Mouse (Mus musculus): Measurements from ENCODE around the gene Gpx3. TPM values are rescaled to one million over a fixed set of nuclear protein-coding genes. Genes with fewer than 3 reads are reported as not detected.

Gene Gpx3
- total and polyA plus RNA-seq, 3 experiments: 256 to 729 (median 580) TPM

- DNase-seq: no peak
Observed at GRCm38 (mm10) chr11:54911671-54912502, 9.6 kb downstream of the Gpx3 start.

GRCm38 (mm10) chr11:54912503-54913316, 10.5 kb downstream of the Gpx3 start:
- DNase-seq: peak; percentile 57

- peak; percentile 66 for DNase-seq
Observed at GRCm38 (mm10) chr11:54913841-54914240, 11.6 kb downstream of the Gpx3 start.

GRCm38 (mm10) chr11:54917461-54917860, 15.2 kb downstream of the Gpx3 start:
- peak; percentile 60 for DNase-seq

- no peak for DNase-seq
Observed at GRCm38 (mm10) chr11:54918273-54918672, 16.0 kb downstream of the Gpx3 start.

GRCm38 (mm10) chr11:54920127-54920972, 18.1 kb downstream of the Gpx3 start:
- no peak for DNase-seq

GRCm38 (mm10) chr11:54920973-54921580, 18.8 kb downstream of the Gpx3 start:
- DNase-seq: no peak

GRCm38 (mm10) chr11:54921798-54922197, 19.5 kb downstream of the Gpx3 start:
- no peak for DNase-seq

- DNase-seq: no peak
Observed at GRCm38 (mm10) chr11:54922488-54922887, 20.2 kb downstream of the Gpx3 start.

GRCm38 (mm10) chr11:54924145-54924544, 21.9 kb downstream of the Gpx3 start:
- DNase-seq: no peak

- peak; percentile 79 for DNase-seq
Observed at GRCm38 (mm10) chr11:54927346-54928140, 25.3 kb downstream of the Gpx3 start.

- DNase-seq: no peak
Observed at GRCm38 (mm10) chr11:54928219-54928618, 26.0 kb downstream of the Gpx3 start.

GRCm38 (mm10) chr11:54928886-54929285, 26.6 kb downstream of the Gpx3 start:
- DNase-seq: no peak

- no peak for DNase-seq
Observed at GRCm38 (mm10) chr11:54929290-54929689, 27.0 kb downstream of the Gpx3 start.

GRCm38 (mm10) chr11:54929744-54930143, 27.5 kb downstream of the Gpx3 start:
- no peak for DNase-seq

- no peak for DNase-seq
Observed at GRCm38 (mm10) chr11:54930318-54930979, 28.2 kb downstream of the Gpx3 start.

- DNase-seq: peak; percentile 48
Observed at GRCm38 (mm10) chr11:54931405-54932093, 29.3 kb downstream of the Gpx3 start.

GRCm38 (mm10) chr11:54932540-54932939, 30.3 kb downstream of the Gpx3 start:
- DNase-seq: peak; percentile 56

- DNase-seq: peak; percentile 77
Observed at GRCm38 (mm10) chr11:54934198-54934597, 31.9 kb downstream of the Gpx3 start.

Data from adrenal gland, adult 2 months (tissue).